Mouse (Mus musculus): ENCODE results near the gene St3gal2.
A peak's percentile ranks its signal among the peaks of the same experiment; 100 is the strongest.
"Not testable (repeated sequence)": the region's sequence is repeated elsewhere in the genome, so short reads cannot be mapped to it uniquely, and the experiment has no call there.

Gene St3gal2

GRCm38 (mm10) chr8:110945716-110946115, 26.0 kb downstream of the St3gal2 start:
- DNase-seq: no peak

GRCm38 (mm10) chr8:110950065-110950484, 30.4 kb downstream of the St3gal2 start:
- no peak for DNase-seq

- no peak for DNase-seq
Observed at GRCm38 (mm10) chr8:110954776-110955175, 35.1 kb downstream of the St3gal2 start.

- DNase-seq: no peak
Observed at GRCm38 (mm10) chr8:110956619-110957450, 37.1 kb downstream of the St3gal2 start.

GRCm38 (mm10) chr8:110957471-110957870, 37.7 kb downstream of the St3gal2 start:
- no peak for DNase-seq

- DNase-seq: no peak
Observed at GRCm38 (mm10) chr8:110958135-110958534, 38.4 kb downstream of the St3gal2 start.

- not testable (repeated sequence) for DNase-seq
Observed at GRCm38 (mm10) chr8:110958553-110958952, 38.8 kb downstream of the St3gal2 start.

GRCm38 (mm10) chr8:110959071-110959780, 39.5 kb downstream of the St3gal2 start:
- no peak for DNase-seq

- no peak for DNase-seq
Observed at GRCm38 (mm10) chr8:110959906-110960305, 40.2 kb downstream of the St3gal2 start.

- no peak for DNase-seq
Observed at GRCm38 (mm10) chr8:110963051-110963450, 43.3 kb downstream of the St3gal2 start.

GRCm38 (mm10) chr8:110964666-110965065, 44.9 kb downstream of the St3gal2 start:
- DNase-seq: no peak

GRCm38 (mm10) chr8:110965594-110965993, 45.9 kb downstream of the St3gal2 start:
- DNase-seq: peak; percentile 14

GRCm38 (mm10) chr8:110966586-110966985, 46.9 kb downstream of the St3gal2 start:
- DNase-seq: no peak

GRCm38 (mm10) chr8:110967326-110967725, 47.6 kb downstream of the St3gal2 start:
- DNase-seq: no peak

- peak; percentile 96 for DNase-seq
Observed at GRCm38 (mm10) chr8:110969910-110970770, 50.4 kb downstream of the St3gal2 start.

- not testable (repeated sequence) for DNase-seq
Observed at GRCm38 (mm10) chr8:110976532-110976931, 56.8 kb downstream of the St3gal2 start.

GRCm38 (mm10) chr8:110977987-110978386, 58.3 kb downstream of the St3gal2 start:
- DNase-seq: not testable (repeated sequence)

- no peak for DNase-seq
Observed at GRCm38 (mm10) chr8:110981304-110981703, 61.6 kb downstream of the St3gal2 start.

GRCm38 (mm10) chr8:110987805-110988744, 68.4 kb downstream of the St3gal2 start:
- no peak for DNase-seq

- DNase-seq: no peak
Observed at GRCm38 (mm10) chr8:110990017-110990416, 70.3 kb downstream of the St3gal2 start.

GRCm38 (mm10) chr8:110996641-110997430, 77.1 kb downstream of the St3gal2 start:
- DNase-seq: peak; percentile 4

All from embryo, embryonic 11 days (tissue).